Mouse (Mus musculus): Measurements from ENCODE around the gene Sppl2b. TPM values are rescaled to one million over a fixed set of nuclear protein-coding genes. Genes with fewer than 3 reads are reported as not detected.

The Sppl2b gene
- polyA plus RNA-seq, 1 experiment from 2014 or later: 13.4 TPM

DNA sequence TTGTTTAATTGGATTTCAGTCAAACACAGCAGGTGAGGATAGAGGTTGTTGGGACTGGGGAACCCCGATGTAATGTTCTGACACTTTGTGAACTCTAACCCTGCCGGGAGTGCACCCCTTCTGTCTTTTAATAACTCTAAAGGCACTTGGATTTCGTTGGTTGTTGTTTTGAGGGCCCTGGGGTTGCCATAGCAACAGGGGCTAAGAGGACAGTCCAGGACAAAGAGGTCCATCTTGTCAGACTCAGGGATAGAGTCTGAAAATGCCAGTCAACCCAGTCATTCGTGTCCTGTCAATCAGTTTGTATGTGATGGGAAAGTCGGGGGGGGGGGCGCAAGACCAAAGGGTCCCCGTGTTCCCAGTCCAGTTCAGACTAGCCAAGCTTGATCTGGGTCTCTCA is 22.3 kb upstream of the Sppl2b start:
- no peak for ATAC-seq

DNA sequence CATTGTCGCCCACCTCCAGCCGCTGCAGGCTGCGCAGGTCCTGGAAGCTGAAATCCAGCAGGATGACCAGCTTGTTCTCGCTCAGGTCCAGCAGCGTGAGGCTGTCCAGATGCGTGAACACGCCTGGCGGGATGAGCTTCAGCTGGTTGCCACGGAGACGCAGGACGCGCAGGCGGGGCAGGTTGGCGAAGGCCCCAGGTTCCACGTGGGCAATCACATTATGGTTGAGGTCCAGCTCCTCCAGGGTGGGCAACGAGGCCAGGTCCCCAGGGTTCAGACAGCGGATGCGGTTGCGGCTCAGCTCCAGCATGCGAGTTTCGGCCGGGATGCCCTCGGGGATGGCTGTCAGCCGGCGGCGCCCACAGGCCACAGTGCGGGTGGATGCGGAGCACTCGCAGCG is 19.5 kb upstream of the Sppl2b start:
- 0 out of 2 replicates have a peak, but pooled peaks cover 3% of the 10 kb centered on the region for H3K4me1 ChIP-seq (replicated peaks; ENCODE audit: control insufficient read depth, insufficient read depth, low read length)
- no peak overlapping the region for H3K9ac ChIP-seq (ENCODE audit: low read depth, low read length)
- H3K36me3 ChIP-seq (ENCODE audit: control insufficient read depth, insufficient read depth): no peaks in the 10 kb centered on the region
- no peak overlapping the region for H3K27ac ChIP-seq (ENCODE audit: low read depth, low read length)
- no peaks in the 10 kb centered on the region for H3K9me3 ChIP-seq (ENCODE audit: control insufficient read depth)
- no peak for TF ChIP-seq CTCF (IDR thresholded peaks at IDR 0.05; ENCODE audit: low read depth)
- peaks cover 36% of the 10 kb centered on the region for H3K27me3 ChIP-seq (replicated peaks; ENCODE audit: control insufficient read depth, insufficient read depth, low read length)
- ATAC-seq: no peak
- H3K4me3 ChIP-seq (ENCODE audit: low read depth, low read length): no peak overlapping the region
- no peak overlapping the region for H3K4me2 ChIP-seq (replicated peaks; ENCODE audit: low read depth)
- 53% methylated on average over 30 of the region's 30 CpGs for WGBS

More for the DNA sequence above, 22.3 kb upstream of the Sppl2b start:
- H3K27ac ChIP-seq (ENCODE audit: low read depth, low read length): no peak overlapping the region
- peaks cover 36% of the 10 kb centered on the region for H3K27me3 ChIP-seq (replicated peaks; ENCODE audit: control insufficient read depth, insufficient read depth, low read length)
- peaks cover 7% of the 10 kb centered on the region; the same call in 1 of the 2 replicates for H3K4me1 ChIP-seq (replicated peaks; ENCODE audit: control insufficient read depth, insufficient read depth, low read length)
- no peak overlapping the region for H3K4me3 ChIP-seq (ENCODE audit: low read depth, low read length)
- no peak overlapping the region for H3K9ac ChIP-seq (ENCODE audit: low read depth, low read length)
- 76% methylated on average over 7 of the region's 7 CpGs for WGBS
- TF ChIP-seq CTCF (IDR thresholded peaks at IDR 0.05; ENCODE audit: low read depth): no peak
- H3K4me2 ChIP-seq (replicated peaks; ENCODE audit: low read depth): no peak overlapping the region
- H3K36me3 ChIP-seq (ENCODE audit: control insufficient read depth, insufficient read depth): peaks cover 18% of the 10 kb centered on the region
- no peaks in the 10 kb centered on the region for H3K9me3 ChIP-seq (ENCODE audit: control insufficient read depth)

DNA sequence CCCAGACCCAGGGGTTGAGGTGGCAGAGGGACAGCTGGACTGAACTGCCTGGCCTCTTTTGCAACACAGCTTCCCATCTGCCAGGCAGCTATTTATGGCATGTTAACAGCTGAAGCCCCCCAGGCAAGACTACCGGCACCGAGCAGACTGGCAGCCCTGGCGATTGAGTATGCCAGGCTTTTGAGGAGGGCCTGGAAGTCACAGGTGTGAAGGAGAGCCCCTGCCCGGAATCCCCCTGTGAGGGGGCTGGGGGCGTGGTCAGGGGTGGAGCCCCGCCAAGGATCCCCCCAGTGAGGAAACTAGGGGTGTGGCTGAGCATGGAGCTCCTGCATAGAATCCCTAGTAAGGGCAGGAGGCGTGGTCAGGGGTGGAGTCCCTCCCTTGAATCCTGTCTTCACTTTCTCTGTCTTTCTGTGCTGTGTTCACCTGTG is 18.1 kb upstream of the Sppl2b start:
- no peaks in the 10 kb centered on the region for H3K4me1 ChIP-seq (replicated peaks; ENCODE audit: control insufficient read depth, insufficient read depth, low read length)
- H3K9ac ChIP-seq (ENCODE audit: low read depth, low read length): no peak overlapping the region
- H3K4me2 ChIP-seq (replicated peaks; ENCODE audit: low read depth): no peak overlapping the region
- no peak overlapping the region for H3K27ac ChIP-seq (ENCODE audit: low read depth, low read length)
- no peak overlapping the region for H3K4me3 ChIP-seq (ENCODE audit: low read depth, low read length)
- no peak for ATAC-seq
- H3K9me3 ChIP-seq (ENCODE audit: control insufficient read depth): no peaks in the 10 kb centered on the region
- H3K36me3 ChIP-seq (ENCODE audit: control insufficient read depth, insufficient read depth): no peaks in the 10 kb centered on the region
- no peak for TF ChIP-seq CTCF (IDR thresholded peaks at IDR 0.05; ENCODE audit: low read depth)
- 56% methylated on average over 7 of the region's 7 CpGs for WGBS
- peaks cover 39% of the 10 kb centered on the region for H3K27me3 ChIP-seq (replicated peaks; ENCODE audit: control insufficient read depth, insufficient read depth, low read length)

GRCm38 (mm10) chr10:80837827-80838226 is 17.2 kb upstream of the Sppl2b start:
- Histone ChIP-seq H3K27ac (ENCODE audit: low read depth, low read length) (no peak overlapping the region), H3K4me2 (replicated peaks; ENCODE audit: low read depth) (no peak overlapping the region), H3K27me3 (replicated peaks; ENCODE audit: control insufficient read depth, insufficient read depth, low read length) (peaks cover 45% of the 10 kb centered on the region), H3K36me3 (ENCODE audit: control insufficient read depth, insufficient read depth) (no peaks in the 10 kb centered on the region), H3K9me3 (ENCODE audit: control insufficient read depth) (no peaks in the 10 kb centered on the region), H3K9ac (ENCODE audit: low read depth, low read length) (no peak overlapping the region), H3K4me1 (replicated peaks; ENCODE audit: control insufficient read depth, insufficient read depth, low read length) (no peaks in the 10 kb centered on the region), H3K4me3 (ENCODE audit: low read depth, low read length) (no peak overlapping the region)
- 12% methylated on average over 2 of the region's 2 CpGs for WGBS
- TF ChIP-seq CTCF (IDR thresholded peaks at IDR 0.05; ENCODE audit: low read depth): no peak
- no peak for ATAC-seq

GRCm38 (mm10) chr10:80838346-80838912 is 16.6 kb upstream of the Sppl2b start:
- H3K4me3 ChIP-seq (ENCODE audit: low read depth, low read length): no peak overlapping the region
- H3K4me2 ChIP-seq (replicated peaks; ENCODE audit: low read depth): no peak overlapping the region
- no peak overlapping the region for H3K9ac ChIP-seq (ENCODE audit: low read depth, low read length)
- H3K27ac ChIP-seq (ENCODE audit: low read depth, low read length): no peak overlapping the region
- no peaks in the 10 kb centered on the region for H3K9me3 ChIP-seq (ENCODE audit: control insufficient read depth)
- peaks cover 50% of the 10 kb centered on the region for H3K27me3 ChIP-seq (replicated peaks; ENCODE audit: control insufficient read depth, insufficient read depth, low read length)
- no peaks in the 10 kb centered on the region for H3K36me3 ChIP-seq (ENCODE audit: control insufficient read depth, insufficient read depth)
- ATAC-seq: no peak
- WGBS: 70% methylated on average over 2 of the region's 2 CpGs
- H3K4me1 ChIP-seq (replicated peaks; ENCODE audit: control insufficient read depth, insufficient read depth, low read length): no peaks in the 10 kb centered on the region
- no peak for TF ChIP-seq CTCF (IDR thresholded peaks at IDR 0.05; ENCODE audit: low read depth)

DNA sequence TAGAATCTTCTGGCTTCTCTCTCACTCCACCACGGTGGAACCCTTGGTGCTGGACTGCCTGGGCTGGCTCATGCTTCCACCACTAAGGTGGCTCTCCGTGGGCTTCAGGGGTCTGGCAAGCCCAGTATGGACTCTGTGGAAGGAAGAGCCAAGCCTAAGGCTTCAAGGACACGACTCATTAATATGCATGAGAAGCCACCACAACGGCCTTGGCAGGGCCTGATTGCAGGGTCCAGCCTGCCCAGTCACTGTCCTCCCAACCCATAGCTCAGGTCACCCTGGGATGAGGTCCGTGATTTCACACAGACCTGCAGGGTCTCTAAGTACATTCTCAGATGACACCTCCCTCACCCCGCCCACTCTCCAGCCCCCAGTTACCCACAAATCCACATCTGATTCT is 15.2 kb upstream of the Sppl2b start:
- H3K36me3 ChIP-seq (ENCODE audit: control insufficient read depth, insufficient read depth): no peaks in the 10 kb centered on the region
- no peak overlapping the region for H3K27ac ChIP-seq (ENCODE audit: low read depth, low read length)
- H3K9me3 ChIP-seq (ENCODE audit: control insufficient read depth): no peaks in the 10 kb centered on the region
- H3K27me3 ChIP-seq (replicated peaks; ENCODE audit: control insufficient read depth, insufficient read depth, low read length): peaks cover 49% of the 10 kb centered on the region
- no peaks in the 10 kb centered on the region for H3K4me1 ChIP-seq (replicated peaks; ENCODE audit: control insufficient read depth, insufficient read depth, low read length)
- no peak overlapping the region for H3K9ac ChIP-seq (ENCODE audit: low read depth, low read length)
- no peak overlapping the region for H3K4me3 ChIP-seq (ENCODE audit: low read depth, low read length)
- no peak for TF ChIP-seq CTCF (IDR thresholded peaks at IDR 0.05; ENCODE audit: low read depth)
- no peak for ATAC-seq
- H3K4me2 ChIP-seq (replicated peaks; ENCODE audit: low read depth): no peak overlapping the region
- 53% methylated on average over 6 of the region's 6 CpGs for WGBS

- Histone ChIP-seq H3K4me2 (replicated peaks; ENCODE audit: low read depth) (no peak overlapping the region), H3K9me3 (ENCODE audit: control insufficient read depth) (no peaks in the 10 kb centered on the region), H3K27ac (ENCODE audit: low read depth, low read length) (no peak overlapping the region), H3K9ac (ENCODE audit: low read depth, low read length) (no peak overlapping the region), H3K4me3 (ENCODE audit: low read depth, low read length) (no peak overlapping the region), H3K4me1 (replicated peaks; ENCODE audit: control insufficient read depth, insufficient read depth, low read length) (no peaks in the 10 kb centered on the region), H3K36me3 (ENCODE audit: control insufficient read depth, insufficient read depth) (no peaks in the 10 kb centered on the region), H3K27me3 (replicated peaks; ENCODE audit: control insufficient read depth, insufficient read depth, low read length) (peaks cover 40% of the 10 kb centered on the region)
- no peak for ATAC-seq
- no peak for TF ChIP-seq CTCF (IDR thresholded peaks at IDR 0.05; ENCODE audit: low read depth)
- 58% methylated on average over 2 of the region's 2 CpGs for WGBS
These were observed 13.4 kb upstream of the Sppl2b start for GRCm38 (mm10) chr10:80841685-80842084.
